Mouse (Mus musculus) limb, embryonic 10.5 days (tissue): Measurements from ENCODE around the gene Cbfa2t2. TPM values are rescaled to one million over a fixed set of nuclear protein-coding genes. Genes with fewer than 3 reads are reported as not detected.

ENCODE experiments used
- polyA plus RNA-seq: library from polyadenylated mRNA; unstranded; fragments of >200 nt; fragmentation: Nextera tagmentation; extraction: Ambion mirVana; gene quantifications from 2 replicates; pipeline ENCODE4 v1.2.1, GENCODE M21; 2016

The Cbfa2t2 gene
- polyA plus RNA-seq, 1 experiment from 2014 or later, result 59.2 TPM

Other genes with a start within 250 kb of the Cbfa2t2 start
- not detected in 2 replicates for gene Bpifb1, start 245.7 kb upstream of the Cbfa2t2 start, polyA plus RNA-seq
- gene Bpifb5, start 212.7 kb upstream of the Cbfa2t2 start, polyA plus RNA-seq, result 0.41 TPM in 1 of 2 replicates, not detected in the other
- not detected in 2 replicates for gene Bpifb9a, start 178.6 kb upstream of the Cbfa2t2 start, polyA plus RNA-seq
- gene Bpifb9b, start 129.3 kb upstream of the Cbfa2t2 start, polyA plus RNA-seq, result not detected in 2 replicates
- 15.6 and 20.6 TPM in 2 replicates for gene Cdk5rap1, start 63.5 kb upstream of the Cbfa2t2 start, polyA plus RNA-seq
- gene Snta1, start 28.4 kb upstream of the Cbfa2t2 start, polyA plus RNA-seq, result 2.8 and 3.2 TPM in 2 replicates
- 1.1 and 1.6 TPM in 2 replicates for gene 1700003F12Rik, start 110.6 kb downstream of the Cbfa2t2 start, polyA plus RNA-seq
- gene Actl10, start 115.3 kb downstream of the Cbfa2t2 start, polyA plus RNA-seq, result 0.16 and 0.28 TPM in 2 replicates
- gene Necab3, start 122.4 kb downstream of the Cbfa2t2 start, polyA plus RNA-seq, result 2.0 and 2.1 TPM in 2 replicates
- gene E2f1, start 133.4 kb downstream of the Cbfa2t2 start, polyA plus RNA-seq, result 25.4 and 27.3 TPM in 2 replicates
- 11.4 and 14.5 TPM in 2 replicates for gene Pxmp4, start 167.2 kb downstream of the Cbfa2t2 start, polyA plus RNA-seq
- gene Zfp341, start 176.8 kb downstream of the Cbfa2t2 start, polyA plus RNA-seq, result 1.1 TPM in 2 replicates
- gene 4930519P11Rik, start 177.0 kb downstream of the Cbfa2t2 start, polyA plus RNA-seq, result 0.34 and 0.64 TPM in 2 replicates
- gene Chmp4b, start 215.2 kb downstream of the Cbfa2t2 start, polyA plus RNA-seq, result 13.6 and 14.6 TPM in 2 replicates